Mouse (Mus musculus) erythroblast, embryonic 14.5 days (primary cell): ENCODE results near the gene Rgl1. TPM values are rescaled to one million over a fixed set of nuclear protein-coding genes. Genes with fewer than 3 reads are reported as not detected.

Experiments
- H3K27me3 ChIP-seq: 2 replicates; pipeline ENCODE4 v1.6.1; 2012; ENCODE audit warnings: inconsistent platforms; ENCODE audit not compliant: control insufficient read depth
- H3K36me3 ChIP-seq: 2 replicates; pipeline ENCODE4 v1.6.1; 2012; ENCODE audit warnings: mild to moderate bottlenecking, inconsistent platforms; ENCODE audit not compliant: control insufficient read depth
- H3K4me1 ChIP-seq: 2 replicates; pipeline ENCODE4 v1.6.1; 2012; ENCODE audit warnings: inconsistent platforms; ENCODE audit not compliant: control insufficient read depth
- H3K4me3 ChIP-seq: replicated peaks from 2 replicates; pipeline ENCODE3; 2012; ENCODE audit warnings: moderate library complexity, mild to moderate bottlenecking, inconsistent platforms
- H3K9me3 ChIP-seq: 2 replicates; pipeline ENCODE4 v1.6.1; 2012; ENCODE audit warnings: low read length, inconsistent platforms, mixed read lengths; ENCODE audit not compliant: control insufficient read depth
- GATA1 ChIP-seq: IDR thresholded peaks from 2 replicates; pipeline ENCODE4 v1.6.1; 2012; ENCODE audit warnings: low read length, inconsistent platforms, mixed read lengths
- TAL1 ChIP-seq: IDR thresholded peaks from 3 replicates; pipeline ENCODE4 v1.6.1; 2012; ENCODE audit warnings: low read length, inconsistent platforms, mixed read lengths
- polyA plus RNA-seq: library from polyadenylated mRNA; stranded (reverse); fragments of >175 nt; gene quantifications from 2 replicates; pipeline ENCODE4 v1.2.3, GENCODE M21; 2012

Rgl1 gene
- polyA plus RNA-seq, 1 experiment, result 0.03 TPM

GRCm38 (mm10) chr1:152707560-152707959 lies 58.6 kb downstream of the Rgl1 start:
- TF ChIP-seq GATA1, result no peak
- TF ChIP-seq TAL1, result no peak
- no peaks in the 10 kb centered on the region for H3K9me3 ChIP-seq
- H3K4me1 ChIP-seq, result no peaks in the 10 kb centered on the region
- no peaks in the 10 kb centered on the region for H3K27me3 ChIP-seq
- no peak overlapping the region for H3K4me3 ChIP-seq
- H3K36me3 ChIP-seq, result no peaks in the 10 kb centered on the region

GRCm38 (mm10) chr1:152703941-152704340 lies 62.2 kb downstream of the Rgl1 start:
- Histone ChIP-seq H3K4me1 (no peaks in the 10 kb centered on the region), H3K9me3 (no peaks in the 10 kb centered on the region), H3K27me3 (no peaks in the 10 kb centered on the region), H3K36me3 (no peaks in the 10 kb centered on the region), H3K4me3 (no peak overlapping the region)
- TF ChIP-seq TAL1, result no peak
- no peak for TF ChIP-seq GATA1

- H3K27me3 ChIP-seq, result no peaks in the 10 kb centered on the region
- no peak for TF ChIP-seq TAL1
- no peaks in the 10 kb centered on the region for H3K9me3 ChIP-seq
- no peaks in the 10 kb centered on the region for H3K4me1 ChIP-seq
- H3K36me3 ChIP-seq, result no peaks in the 10 kb centered on the region
- no peak overlapping the region for H3K4me3 ChIP-seq
These were observed 63.2 kb downstream of the Rgl1 start for GRCm38 (mm10) chr1:152702920-152703319.

- Histone ChIP-seq H3K36me3 (no peaks in the 10 kb centered on the region), H3K27me3 (no peaks in the 10 kb centered on the region), H3K4me3 (no peak overlapping the region), H3K9me3 (no peaks in the 10 kb centered on the region), H3K4me1 (no peaks in the 10 kb centered on the region)
- TF ChIP-seq TAL1 (no peak), GATA1 (no peak)
These were observed 65.1 kb downstream of the Rgl1 start for GRCm38 (mm10) chr1:152701066-152701465.

- no peaks in the 10 kb centered on the region for H3K9me3 ChIP-seq
- H3K4me3 ChIP-seq, result no peak overlapping the region
- H3K36me3 ChIP-seq, result no peaks in the 10 kb centered on the region
- no peaks in the 10 kb centered on the region for H3K27me3 ChIP-seq
- TF ChIP-seq GATA1 (no peak), TAL1 (no peak)
- H3K4me1 ChIP-seq, result no peaks in the 10 kb centered on the region
These were observed 68.8 kb downstream of the Rgl1 start for GRCm38 (mm10) chr1:152697341-152697740.

GRCm38 (mm10) chr1:152695491-152695890 lies 70.7 kb downstream of the Rgl1 start:
- Histone ChIP-seq H3K9me3 (no peaks in the 10 kb centered on the region), H3K4me3 (no peak overlapping the region), H3K4me1 (no peaks in the 10 kb centered on the region), H3K27me3 (no peaks in the 10 kb centered on the region), H3K36me3 (no peaks in the 10 kb centered on the region)
- no peak for TF ChIP-seq TAL1
- TF ChIP-seq GATA1, result no peak

GRCm38 (mm10) chr1:152689968-152690367 lies 76.2 kb downstream of the Rgl1 start:
- no peaks in the 10 kb centered on the region for H3K4me1 ChIP-seq
- H3K36me3 ChIP-seq, result no peaks in the 10 kb centered on the region
- H3K4me3 ChIP-seq, result no peak overlapping the region
- H3K27me3 ChIP-seq, result no peaks in the 10 kb centered on the region
- TF ChIP-seq GATA1 (no peak), TAL1 (no peak)
- H3K9me3 ChIP-seq, result no peaks in the 10 kb centered on the region

- H3K9me3 ChIP-seq, result no peaks in the 10 kb centered on the region
These were observed 78.4 kb downstream of the Rgl1 start for GRCm38 (mm10) chr1:152687733-152688181.

GRCm38 (mm10) chr1:152687099-152687730 lies 78.9 kb downstream of the Rgl1 start:
- no peak for TF ChIP-seq TAL1
- no peak for TF ChIP-seq GATA1
- Histone ChIP-seq H3K9me3 (no peaks in the 10 kb centered on the region), H3K27me3 (no peaks in the 10 kb centered on the region), H3K4me1 (no peaks in the 10 kb centered on the region), H3K4me3 (no peak overlapping the region), H3K36me3 (no peaks in the 10 kb centered on the region)

More at GRCm38 (mm10) chr1:152687733-152688181, 78.4 kb downstream of the Rgl1 start:
- H3K4me3 ChIP-seq, result no peak overlapping the region
- no peaks in the 10 kb centered on the region for H3K4me1 ChIP-seq
- no peaks in the 10 kb centered on the region for H3K27me3 ChIP-seq
- TF ChIP-seq TAL1, result no peak
- TF ChIP-seq GATA1, result no peak
- no peaks in the 10 kb centered on the region for H3K36me3 ChIP-seq

- TF ChIP-seq GATA1 (no peak), TAL1 (no peak)
- Histone ChIP-seq H3K4me3 (no peak overlapping the region), H3K9me3 (no peaks in the 10 kb centered on the region), H3K4me1 (no peaks in the 10 kb centered on the region), H3K27me3 (no peaks in the 10 kb centered on the region), H3K36me3 (no peaks in the 10 kb centered on the region)
These were observed 80.6 kb downstream of the Rgl1 start for GRCm38 (mm10) chr1:152685531-152685930.
